Mouse (Mus musculus) cerebellum, adult 11-12 months (tissue): ENCODE measurements around the gene Actl6a.
"Not testable (repeated sequence)": the region's sequence is repeated elsewhere in the genome, so short reads cannot be mapped to it uniquely, and the experiment has no call there.

ENCODE experiments used
- DNase-seq: peaks from one replicate; pipeline ENCODE4 v3.0.0; 2022

Gene Actl6a

GRCm38 (mm10) chr3:32705647-32706348 lies at the start of gene Actl6a:
Gene Actl6a (plus strand): TSS chr3:32706298.
- DNase-seq: not testable (repeated sequence)

- DNase-seq: no peak
Observed at GRCm38 (mm10) chr3:32656398-32656994, 49.6 kb upstream of the Actl6a start.

- DNase-seq: no peak
Observed at GRCm38 (mm10) chr3:32658401-32658800, 47.7 kb upstream of the Actl6a start.

GRCm38 (mm10) chr3:32658821-32659220 lies 47.3 kb upstream of the Actl6a start:
- DNase-seq: no peak

- DNase-seq: no peak
Observed at GRCm38 (mm10) chr3:32659506-32659905, 46.6 kb upstream of the Actl6a start.

- DNase-seq: no peak
Observed at GRCm38 (mm10) chr3:32660276-32660675, 45.8 kb upstream of the Actl6a start.

GRCm38 (mm10) chr3:32660831-32661555 lies 45.1 kb upstream of the Actl6a start:
- DNase-seq: no peak

GRCm38 (mm10) chr3:32661556-32661930 lies 44.6 kb upstream of the Actl6a start:
- no peak for DNase-seq

GRCm38 (mm10) chr3:32668256-32668959 lies 37.7 kb upstream of the Actl6a start:
- no peak for DNase-seq

- peak; percentile 16 for DNase-seq
Observed at GRCm38 (mm10) chr3:32669211-32669610, 36.9 kb upstream of the Actl6a start.

GRCm38 (mm10) chr3:32670196-32670595 lies 35.9 kb upstream of the Actl6a start:
- DNase-seq: no peak

GRCm38 (mm10) chr3:32673151-32673550 lies 32.9 kb upstream of the Actl6a start:
- DNase-seq: no peak

GRCm38 (mm10) chr3:32676393-32676792 lies 29.7 kb upstream of the Actl6a start:
- DNase-seq: no peak

GRCm38 (mm10) chr3:32682910-32683531 lies 23.1 kb upstream of the Actl6a start:
- DNase-seq: no peak

GRCm38 (mm10) chr3:32684631-32685030 lies 21.5 kb upstream of the Actl6a start:
- no peak for DNase-seq

- DNase-seq: no peak
Observed at GRCm38 (mm10) chr3:32686537-32686936, 19.6 kb upstream of the Actl6a start.

- DNase-seq: no peak
Observed at GRCm38 (mm10) chr3:32687156-32687555, 18.9 kb upstream of the Actl6a start.

GRCm38 (mm10) chr3:32689567-32689999 lies 16.5 kb upstream of the Actl6a start:
- DNase-seq: no peak

- no peak for DNase-seq
Observed at GRCm38 (mm10) chr3:32690008-32690407, 16.1 kb upstream of the Actl6a start.

- DNase-seq: no peak
Observed at GRCm38 (mm10) chr3:32690901-32691300, 15.2 kb upstream of the Actl6a start.

GRCm38 (mm10) chr3:32691841-32692240 lies 14.3 kb upstream of the Actl6a start:
- DNase-seq: no peak

- DNase-seq: no peak
Observed at GRCm38 (mm10) chr3:32694211-32694610, 11.9 kb upstream of the Actl6a start.
